Mouse (Mus musculus) right cerebral cortex, postnatal 4 days (tissue): ENCODE measurements at regions not wholly inside any gene's neighbourhood (a gene's known extent, or its start where the extent isn't known, plus 50 kb on each side); places are given as distances from the start of the nearest gene placed in this dataset.

ENCODE experiments used
- DNase-seq: peaks from one replicate; pipeline ENCODE4 v3.0.0-alpha.2; 2022

DNA sequence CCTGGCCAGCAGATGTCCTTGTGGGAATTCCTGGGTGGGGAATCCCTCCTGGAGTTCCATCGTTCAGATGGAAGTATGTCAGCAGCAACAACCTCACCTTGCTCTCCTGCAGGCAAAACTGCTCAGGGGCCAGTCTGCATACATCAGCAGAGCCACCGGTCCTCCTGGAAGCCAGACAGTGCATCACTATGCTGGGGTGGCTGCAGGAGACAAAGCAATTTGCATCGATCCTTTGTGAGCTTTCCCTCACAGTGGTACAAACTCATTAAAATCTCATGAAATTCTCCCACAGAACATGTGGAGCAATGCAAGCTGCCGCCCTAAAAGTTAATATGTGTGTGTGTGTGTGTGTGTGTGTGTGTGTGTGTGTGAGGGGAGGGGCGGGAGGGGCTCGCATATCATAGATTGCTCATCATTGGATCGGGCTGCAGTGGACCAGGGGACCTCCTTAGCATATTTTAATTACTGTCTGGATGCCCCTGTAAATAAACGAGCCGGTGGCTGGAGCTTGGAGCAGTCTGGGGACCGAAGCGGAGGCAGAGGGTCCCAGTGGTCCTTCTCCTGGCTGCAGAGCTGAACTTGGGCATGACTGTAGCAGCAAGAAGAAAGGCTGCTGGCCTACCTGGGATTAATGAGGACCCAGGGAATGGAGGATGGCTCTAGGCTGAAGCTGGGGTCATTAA, 597.8 kb downstream of the Vrk1 start:
- no peak for DNase-seq

DNA sequence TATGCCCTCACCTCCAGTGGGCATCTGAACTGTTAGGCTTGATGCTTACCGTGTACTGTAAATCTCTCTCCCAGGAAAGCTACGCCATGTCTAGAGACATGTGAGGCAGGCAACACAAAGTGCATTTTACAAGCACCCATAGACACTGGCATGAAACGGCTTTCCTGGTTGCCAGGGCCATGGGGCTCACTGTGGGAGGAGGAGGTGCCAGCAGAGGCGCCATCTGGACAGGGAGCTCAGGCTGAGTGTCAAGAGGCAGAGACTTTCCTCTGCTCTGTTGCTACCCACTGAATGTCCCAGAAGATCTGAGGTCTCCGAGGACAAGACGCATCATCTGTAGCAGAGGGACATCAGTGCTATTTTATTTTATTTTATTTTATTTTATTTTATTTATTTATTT, 608.7 kb downstream of the Vrk1 start:
- no peak for DNase-seq

DNA sequence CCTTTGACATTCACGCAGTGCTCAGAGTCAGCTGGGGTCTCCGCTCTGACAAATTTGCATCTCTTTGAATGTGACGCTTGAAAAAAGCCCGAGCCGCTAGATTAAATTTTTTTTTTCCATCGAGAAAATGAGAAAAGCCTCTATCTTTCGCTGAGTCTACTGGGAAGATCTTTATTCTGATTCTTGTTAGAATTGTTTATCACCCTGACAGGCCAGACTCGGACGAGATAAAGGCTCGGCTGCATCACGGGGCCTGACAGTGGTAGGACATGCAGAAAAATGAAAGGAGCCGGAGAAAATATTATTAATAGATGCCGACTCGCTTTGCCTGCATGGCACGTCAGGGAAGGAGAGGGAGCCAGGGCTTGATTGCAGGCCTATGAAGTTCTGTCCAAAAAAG, 616.8 kb downstream of the Vrk1 start:
- DNase-seq, result no peak

DNA sequence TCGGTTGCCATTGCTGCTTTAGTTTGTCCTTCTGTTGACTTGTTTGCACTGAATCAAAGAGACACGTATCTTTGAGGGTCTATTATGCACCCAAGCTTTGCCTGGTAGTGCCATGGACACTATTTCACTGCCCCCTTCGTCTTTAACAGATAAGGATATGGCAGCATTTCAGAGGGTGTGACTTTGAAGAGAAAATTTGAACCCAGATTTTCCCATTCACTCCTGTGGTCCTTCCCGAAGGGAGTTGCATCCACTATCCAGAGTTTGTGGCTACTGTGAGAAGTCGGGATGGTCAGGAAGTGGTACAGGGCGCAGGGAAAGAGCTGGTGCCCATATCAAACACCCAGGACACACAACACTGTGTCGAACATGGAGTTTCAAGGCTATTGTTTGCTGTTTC, 622.5 kb downstream of the Vrk1 start:
- no peak for DNase-seq

DNA sequence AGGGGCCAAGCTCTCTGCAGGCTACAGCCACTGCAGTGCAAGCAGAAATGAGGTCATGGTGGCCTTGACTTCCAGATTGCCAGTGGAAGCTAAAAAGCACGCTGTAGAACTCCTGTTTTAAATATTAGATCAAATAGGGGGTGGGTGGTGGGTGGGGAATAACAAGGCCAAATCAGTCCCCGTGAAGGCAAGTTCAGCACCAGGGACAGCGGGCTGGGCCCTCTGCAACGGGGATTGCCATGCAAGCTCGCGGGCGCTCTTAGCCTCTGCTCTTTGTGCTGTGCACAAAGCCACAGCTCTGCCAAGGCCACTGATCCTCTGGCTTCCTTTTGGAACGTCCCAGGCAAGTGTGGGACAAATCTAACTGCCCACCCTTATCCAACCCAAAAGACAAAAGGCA, 623.1 kb downstream of the Vrk1 start:
- peak; percentile 13 for DNase-seq

DNA sequence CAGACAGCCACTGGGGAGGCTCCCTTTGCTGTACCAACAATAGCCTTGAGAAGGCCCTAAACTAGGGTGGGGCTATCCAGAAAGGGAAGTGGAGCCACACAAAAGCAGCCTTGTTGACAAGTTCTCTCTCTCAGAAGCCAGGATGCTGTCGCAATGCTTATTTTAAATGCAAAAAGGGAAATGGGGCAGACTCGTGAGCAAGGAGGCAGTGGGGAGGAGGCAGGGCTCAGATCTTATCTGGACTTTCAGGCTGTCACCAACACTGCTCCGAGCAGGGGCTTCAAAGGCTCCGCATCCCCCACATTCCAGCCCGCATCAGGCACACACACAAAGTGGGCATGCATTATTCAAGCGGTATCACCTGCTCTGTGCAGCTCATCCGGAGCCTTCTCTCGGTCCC, 648.3 kb downstream of the Vrk1 start:
- DNase-seq, result no peak

DNA sequence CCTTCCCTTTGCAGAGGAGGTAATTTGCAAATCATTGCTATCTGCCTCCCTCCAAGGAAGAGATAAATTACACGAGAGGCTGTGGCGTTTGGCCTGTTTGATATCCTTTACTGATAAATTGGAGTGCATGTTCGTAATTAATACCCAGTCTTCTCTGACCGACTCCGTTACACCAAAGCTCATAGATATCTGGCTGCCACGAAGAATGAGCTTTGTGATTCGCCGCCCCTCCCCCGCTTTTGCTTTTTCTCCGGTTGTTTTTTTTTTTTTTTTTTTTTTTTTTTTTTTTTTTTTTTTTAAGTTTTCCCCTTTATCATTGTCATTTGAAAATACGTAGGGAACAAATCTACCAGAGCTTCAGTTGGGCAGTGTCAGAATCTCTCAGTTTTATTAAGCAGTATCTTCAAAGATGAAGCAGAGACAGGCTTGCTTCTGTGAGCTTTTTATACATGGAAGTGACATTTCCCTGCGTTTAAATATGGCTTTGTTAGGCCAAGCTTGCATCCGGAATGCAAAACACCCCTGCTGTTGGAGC, 663.3 kb downstream of the Vrk1 start:
- DNase-seq, result no peak

DNA sequence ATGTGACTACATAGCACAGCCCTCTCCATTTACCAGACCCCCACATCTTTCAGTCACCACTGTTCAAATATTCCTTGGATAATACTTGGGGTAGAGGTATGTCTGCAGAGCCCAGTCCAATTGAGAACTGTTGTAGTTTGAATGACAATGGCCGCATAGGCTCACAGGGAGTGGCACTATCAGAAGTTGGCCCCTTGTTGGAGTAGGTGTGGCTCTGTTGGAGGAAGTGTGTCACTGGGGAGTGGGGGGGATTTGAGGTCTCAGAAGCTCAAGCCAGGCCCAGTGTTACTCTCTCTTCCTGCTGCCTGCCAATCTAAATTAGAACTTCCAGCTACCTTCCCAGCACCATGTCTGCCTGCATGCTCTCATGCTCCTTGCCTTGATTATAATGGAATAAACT, 664.7 kb downstream of the Vrk1 start:
- DNase-seq, result no peak

DNA sequence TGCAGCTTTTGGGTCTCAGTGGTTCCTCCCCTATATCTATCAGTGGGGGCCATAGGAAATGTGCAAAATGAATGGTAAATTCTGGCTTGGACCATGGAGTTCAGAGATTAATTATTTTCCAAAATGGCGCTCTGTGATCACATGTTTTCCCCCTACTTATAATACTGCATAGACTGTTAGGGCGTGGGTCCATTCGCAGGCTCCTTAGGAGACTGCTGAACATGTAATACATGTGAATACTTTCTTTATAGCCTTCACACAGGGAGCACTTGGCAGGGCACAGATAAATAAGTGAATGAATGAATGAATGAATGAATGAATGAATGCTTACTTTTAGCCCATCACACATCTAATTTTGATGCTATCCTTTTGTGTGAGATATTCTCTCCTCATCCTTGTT, 666.1 kb downstream of the Vrk1 start:
- DNase-seq, result no peak

DNA sequence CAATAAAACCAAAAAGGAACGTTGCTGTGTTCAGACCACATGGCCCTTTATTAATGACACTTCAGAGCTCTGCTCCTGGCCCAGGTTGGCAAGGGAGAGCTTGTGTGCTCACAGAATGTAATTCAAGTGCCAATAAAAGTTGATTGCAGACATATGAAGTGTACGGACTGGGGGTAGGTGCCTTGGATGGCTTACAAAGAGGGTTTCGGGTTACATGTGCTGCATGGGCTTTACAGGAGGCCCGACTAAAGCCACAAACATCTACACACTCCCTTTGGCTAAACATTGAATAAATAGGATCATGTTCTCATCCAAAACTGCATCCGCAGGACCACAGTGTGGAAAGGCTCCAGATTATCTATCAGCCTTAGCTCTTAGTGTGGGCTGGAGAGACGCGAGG, 666.5 kb downstream of the Vrk1 start:
- no peak for DNase-seq

DNA sequence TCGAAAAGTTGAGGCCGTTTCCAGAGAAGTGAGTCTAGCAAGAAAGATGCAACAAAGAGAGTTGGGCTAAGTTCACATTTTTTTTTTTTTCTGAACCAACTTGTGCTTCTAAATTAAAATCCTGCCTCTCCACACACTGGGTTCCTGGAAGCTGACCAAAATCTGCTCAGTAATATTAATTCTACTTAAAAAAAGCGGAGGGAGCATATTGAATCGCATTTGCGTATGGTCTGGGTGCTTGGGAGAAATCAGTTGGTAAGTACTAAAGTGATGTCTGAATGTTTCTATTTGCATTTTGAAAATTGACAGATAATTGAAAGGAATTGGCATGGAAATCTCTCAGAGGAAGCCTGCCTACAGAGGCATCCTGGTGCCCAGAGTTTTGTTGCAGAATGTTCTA, 676.0 kb downstream of the Vrk1 start:
- no peak for DNase-seq

DNA sequence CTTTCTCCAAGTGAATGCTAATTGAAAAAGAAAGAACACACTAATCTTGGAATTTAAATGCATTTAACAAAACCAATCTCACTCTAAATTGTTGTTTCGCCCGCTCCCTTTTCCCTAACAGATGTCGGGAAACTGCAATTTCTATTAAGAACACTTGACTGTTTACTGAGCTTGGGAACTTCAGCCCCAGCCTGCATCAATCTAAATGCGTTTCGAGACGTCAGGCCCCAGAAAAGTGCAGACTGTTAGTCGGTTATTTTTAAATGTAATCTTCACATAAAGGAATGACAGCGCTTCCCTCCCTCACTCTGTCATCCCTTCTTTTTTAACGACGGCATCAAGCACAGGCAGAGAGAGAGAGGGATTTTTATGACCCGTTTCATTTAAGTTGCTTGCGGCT, 677.7 kb downstream of the Vrk1 start:
- no peak for DNase-seq

DNA sequence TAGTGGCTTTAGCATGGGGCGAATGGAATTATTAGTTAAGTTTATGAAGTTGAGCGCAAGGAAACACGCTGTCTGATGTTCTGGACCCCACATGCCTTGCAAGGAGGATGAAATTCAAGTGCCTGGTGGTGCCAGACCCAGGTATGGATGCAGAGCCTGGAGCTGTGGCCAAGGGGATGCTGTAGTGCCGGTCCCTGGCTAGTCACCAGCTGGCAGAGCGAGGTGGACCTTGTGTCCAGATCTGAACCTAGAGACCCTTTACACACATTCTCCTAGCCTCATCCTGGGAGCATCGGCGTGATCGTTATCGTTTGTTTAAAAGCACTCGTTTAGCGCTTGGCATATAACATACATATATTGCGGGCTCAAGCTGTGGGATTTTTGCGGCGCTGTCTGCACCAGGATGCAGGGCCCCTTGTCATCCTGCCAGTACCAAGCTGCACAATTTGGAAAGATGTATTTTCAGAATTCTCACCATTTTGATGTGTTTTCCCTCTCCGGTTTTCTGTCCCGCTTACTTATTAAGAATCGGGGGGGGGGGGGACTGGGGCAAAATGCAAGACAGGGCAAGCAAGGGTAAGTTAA, 678.2 kb downstream of the Vrk1 start:
- DNase-seq, result peak; percentile 59

DNA sequence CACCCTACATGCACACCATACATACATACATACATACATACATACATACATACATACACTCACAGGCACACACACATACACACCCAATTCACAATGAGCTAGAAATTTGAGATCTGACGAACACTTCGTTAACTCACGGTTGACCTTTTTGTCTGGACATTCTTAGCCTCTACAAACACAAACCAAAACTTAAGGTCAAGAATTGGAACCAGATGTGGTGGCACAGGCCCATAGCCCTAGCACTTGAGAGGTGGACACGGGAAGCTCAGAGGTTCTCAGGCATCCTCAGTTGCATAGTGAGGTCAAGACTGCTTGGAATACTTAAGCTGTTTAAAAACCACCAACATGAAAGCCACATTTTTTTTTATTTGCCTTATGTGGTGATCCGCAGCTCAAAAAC, 692.9 kb downstream of the Vrk1 start:
- no peak for DNase-seq

DNA sequence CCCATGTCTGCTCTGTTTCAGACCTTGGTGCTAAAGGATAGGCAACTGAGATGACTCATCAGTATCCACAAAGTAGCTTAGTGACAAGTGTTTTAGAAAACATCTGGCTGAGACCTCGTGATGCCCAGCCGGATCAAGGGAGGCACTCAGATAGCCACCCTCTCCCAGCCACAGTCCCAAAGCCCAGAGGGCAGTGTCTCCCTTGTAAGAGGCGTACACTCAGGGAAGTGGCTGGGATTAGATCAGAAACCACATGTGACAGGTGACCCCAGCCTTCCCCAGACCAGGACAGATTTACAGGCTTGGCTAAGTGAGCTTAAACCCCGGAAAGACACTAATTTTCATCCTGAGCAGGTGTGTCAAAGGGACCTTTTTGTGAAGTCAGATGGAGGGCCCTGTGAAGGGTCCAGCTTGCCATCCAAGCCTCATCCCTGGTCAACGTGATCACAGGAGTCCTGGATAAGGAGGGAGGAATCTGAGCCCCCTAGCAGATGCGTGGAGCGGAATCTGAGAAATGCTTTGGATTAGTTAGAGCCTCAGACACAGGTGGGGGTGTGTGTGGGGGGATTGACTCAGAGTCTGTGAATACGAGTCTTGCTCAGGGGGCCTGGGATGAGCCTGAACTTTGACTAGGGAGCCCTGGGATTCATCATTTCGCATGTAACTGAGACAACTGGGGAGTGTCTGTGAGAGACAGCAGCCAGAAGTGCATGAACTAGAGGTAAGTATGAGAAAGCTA, 711.4 kb downstream of the Vrk1 start:
- DNase-seq, result no peak

DNA sequence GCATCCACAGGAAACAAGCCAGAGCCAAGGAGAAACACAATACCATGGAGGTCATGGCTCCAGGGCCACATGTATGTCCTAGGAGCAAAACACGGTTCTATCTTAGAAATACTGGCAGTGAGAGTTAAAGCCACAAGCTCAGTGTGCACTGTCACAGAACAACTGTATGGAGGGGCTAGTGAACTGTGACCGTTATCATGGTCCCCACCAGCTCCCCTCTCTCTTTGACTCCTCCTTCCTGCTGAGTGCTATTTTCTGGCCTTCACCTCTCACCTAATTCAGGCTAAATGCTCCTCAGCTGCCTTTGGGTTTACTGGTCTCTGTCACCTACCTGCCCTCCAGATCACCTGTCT, 712.0 kb downstream of the Vrk1 start:
- no peak for DNase-seq

DNA sequence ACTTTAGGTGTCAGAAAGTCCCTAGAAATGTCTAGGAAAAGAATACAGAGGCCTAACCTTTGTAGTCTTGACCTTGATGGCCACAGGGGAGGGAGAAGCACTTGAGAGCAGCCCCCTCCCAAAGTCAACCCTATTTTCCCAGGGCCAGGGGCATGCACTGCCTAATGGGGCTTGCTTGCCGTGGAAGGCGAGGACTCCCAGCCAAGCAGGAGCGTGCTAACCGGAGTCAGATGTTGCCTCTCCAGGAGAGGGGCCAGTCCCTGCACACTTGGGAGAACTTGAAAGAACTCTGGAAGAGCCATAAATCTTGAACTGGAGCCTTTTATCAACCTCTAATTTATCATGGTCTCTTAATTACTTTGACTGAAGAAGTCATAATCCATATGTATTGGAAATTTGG, 712.7 kb downstream of the Vrk1 start:
- DNase-seq, result no peak

DNA sequence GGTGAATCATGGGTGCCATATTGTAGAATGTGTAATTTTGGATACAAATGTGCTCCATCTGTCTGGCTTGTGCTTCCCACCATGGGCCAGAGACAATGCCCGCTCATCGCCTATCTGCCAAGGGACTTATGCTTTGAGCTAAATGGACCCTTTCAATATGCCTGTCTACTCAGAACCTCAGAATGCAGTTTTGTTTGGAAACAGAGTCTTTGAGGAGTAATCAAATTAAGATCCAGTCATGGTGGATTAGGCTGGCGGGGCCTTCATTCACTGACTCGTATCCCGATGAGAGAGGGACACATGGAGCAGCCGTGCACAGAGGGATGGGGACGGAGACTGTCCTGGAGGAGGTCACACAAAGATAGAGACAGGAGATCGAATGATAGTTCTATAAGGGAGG, 716.9 kb downstream of the Vrk1 start:
- DNase-seq, result no peak

DNA sequence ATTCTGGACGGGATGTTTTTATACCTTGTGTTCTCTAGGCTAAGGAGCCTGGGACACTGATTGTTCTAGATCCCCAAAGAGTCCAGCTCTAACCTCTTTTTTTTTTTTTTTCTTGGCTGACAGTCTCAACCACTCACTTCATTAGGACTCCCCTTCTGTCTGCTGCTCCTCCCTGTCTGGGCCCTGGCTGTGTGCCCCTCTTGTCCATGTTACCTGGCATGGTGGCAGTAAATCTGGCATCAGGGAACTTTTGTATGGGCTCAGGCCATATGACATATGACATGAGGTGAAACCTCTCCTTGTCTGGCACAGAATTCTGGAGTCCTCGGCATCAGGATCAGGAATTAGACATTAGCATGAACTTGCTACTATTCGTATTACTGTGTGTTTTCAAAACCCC, 717.5 kb downstream of the Vrk1 start:
- DNase-seq, result no peak

DNA sequence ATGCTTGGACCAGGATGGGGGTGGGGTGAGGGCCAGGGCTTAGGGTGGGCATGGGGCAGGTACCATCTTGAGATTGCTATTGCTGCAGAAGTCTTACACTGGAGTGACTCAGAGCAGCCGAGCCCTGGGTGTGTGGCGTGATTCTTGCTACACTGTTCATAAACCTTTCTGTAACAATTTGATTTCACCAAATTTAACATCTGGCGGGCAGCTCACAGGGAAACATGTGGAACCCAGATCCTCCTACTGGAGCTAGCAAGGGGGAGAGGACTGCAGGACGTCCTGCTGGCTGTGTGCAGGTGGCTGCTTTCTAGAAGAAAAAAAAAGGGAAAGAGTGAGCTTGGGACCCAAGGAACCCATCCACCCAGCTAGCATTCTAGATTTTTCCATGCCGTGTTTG, 719.7 kb downstream of the Vrk1 start:
- DNase-seq, result no peak

DNA sequence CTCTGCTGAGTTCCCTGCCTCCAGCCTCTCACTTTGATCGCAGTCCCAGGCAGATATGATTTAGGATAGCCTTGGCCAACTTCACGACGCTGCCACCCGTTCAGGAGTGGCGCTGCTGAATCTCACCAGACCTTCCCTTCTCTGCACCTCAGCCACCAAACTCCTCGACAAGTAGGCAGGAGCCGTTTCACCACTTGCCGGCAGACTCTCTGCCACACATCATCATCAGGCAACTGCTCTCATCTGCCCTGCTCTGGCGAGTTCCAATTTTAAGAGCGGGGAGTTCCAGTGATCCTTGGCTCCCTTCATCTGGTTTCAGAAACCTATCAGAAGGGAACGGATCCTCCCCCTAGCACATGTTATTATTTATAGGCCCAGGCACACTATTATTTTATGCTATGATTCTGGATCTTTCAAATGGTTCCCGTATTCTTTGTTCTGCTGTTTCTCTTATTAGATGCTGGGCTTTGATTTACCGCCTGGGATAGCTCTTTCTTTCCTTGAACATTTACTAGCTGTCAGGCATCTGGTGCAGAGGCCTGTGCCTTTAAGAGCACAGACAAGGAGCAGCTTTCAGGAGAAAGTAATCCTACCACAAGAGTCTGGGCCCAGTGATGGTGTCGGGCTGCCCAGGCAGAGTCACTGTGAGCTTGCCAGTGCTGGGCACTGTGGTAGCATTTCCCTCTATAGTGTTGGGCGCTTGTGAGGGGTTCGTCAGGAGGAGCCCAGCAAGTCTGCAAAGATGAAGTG, 722.3 kb downstream of the Vrk1 start:
- DNase-seq, result no peak

DNA sequence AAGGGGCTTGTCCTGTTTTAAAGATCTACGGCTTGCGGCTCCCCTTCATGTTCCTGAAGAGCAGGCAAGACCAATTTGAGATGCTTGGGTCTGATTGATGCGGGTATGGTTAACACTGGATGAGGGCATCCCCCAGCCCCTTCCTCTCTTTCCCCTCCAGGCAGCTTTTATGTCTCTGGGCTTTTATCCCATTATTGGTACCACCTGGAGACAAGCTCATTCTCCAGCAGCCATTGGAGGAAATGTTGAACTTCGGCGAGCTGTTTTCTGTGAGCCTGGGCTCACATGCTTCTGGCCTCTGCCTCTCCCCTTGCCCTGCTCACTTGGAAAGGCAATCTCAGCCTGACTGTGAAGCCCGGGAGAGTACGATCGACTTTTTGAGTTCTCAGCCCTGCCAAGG, 738.7 kb downstream of the Vrk1 start:
- no peak for DNase-seq

DNA sequence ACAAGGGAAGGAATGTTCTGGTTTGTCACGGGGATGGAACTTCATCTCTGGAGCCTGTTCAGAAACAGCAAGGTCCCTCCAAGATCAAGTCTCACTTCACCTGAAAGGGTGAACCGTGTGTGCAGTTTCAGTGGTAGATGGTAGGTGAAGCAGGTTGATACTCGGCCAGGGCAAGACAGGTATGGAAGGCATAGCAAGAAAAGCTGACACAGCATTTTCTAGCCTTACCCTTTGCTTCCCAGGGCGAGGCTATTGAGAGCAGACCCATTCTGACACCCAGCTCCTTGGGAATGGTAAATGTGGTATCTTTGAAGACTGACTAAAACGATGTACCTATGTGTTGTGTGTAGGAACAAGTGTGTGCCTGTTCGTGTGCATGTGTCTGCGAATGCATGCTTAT, 724.9 kb upstream of the 3110018I06Rik start:
- no peak for DNase-seq

DNA sequence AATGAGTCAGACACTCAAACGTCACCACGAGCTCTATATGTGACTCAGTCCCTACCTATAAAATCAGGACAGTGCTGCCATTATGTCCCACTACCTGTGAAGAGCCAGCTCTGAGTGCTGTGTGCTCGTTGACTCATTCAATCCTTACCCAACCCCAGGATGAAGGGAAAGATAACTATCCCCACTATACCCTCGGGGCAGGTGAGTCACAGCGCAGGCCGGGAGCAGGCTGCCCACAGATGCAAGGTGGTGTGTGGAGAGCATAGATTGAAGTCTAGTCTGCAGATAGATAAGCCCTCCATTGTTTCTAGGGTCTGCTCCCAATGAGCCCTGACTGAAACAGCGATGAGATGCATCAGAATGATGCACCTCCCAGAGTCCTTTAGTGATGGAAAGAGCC, 723.9 kb upstream of the 3110018I06Rik start:
- no peak for DNase-seq
